Mouse (Mus musculus): ENCODE measurements around the gene AW209491.

Gene AW209491

DNA sequence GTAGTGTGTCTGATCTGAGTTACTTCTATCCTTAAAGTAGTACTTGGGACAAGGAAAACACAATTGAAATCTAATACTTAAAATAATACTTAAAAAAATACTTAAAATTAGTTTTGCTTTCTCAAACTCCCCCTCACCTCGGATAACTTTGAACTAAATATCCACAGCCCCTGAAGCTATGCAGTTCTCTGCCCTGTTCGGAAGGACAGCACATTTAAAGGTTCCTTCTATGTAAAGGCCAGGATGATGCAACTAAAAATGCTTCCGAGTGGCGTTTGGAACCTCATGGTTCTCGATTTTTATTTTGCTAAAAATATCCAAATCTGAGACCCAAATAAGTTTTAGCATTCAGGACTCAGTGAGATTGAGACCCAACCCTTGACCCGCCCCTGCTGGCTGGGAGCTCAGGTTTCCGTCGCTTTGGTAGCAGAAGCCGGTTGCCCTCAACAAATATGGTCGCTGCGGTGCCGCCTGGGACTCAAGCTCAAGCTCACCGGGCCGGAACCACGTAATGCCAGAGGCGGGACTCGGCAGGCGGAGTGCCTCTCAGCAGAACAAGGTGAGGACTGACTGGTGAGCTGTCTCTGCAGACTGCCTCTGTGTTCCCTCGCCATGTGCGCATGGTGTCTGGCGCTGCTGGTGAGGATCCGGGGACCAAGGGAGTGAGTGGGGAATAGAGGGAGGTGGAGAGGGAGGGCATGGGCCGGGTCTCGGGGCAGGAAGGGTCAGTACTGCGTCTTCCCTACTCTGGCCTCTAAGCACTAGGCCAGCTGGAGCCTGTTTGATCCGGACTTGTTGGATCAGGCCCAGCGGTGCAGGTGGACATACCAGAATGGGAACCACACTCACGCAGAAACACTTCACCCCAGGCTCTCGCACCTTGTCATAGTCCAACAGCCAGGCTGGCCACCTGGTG lies at the start of gene AW209491:
Gene AW209491 (plus strand): TSS at position 429 of the 916 bp plus-strand sequence.
- in situ Hi-C loops (cut with MboI, MseI) = loop anchor here (25.0 kb wide), 1 partner anchor 1043 kb away; the partner anchor contains the start of gene Lyst

DNA sequence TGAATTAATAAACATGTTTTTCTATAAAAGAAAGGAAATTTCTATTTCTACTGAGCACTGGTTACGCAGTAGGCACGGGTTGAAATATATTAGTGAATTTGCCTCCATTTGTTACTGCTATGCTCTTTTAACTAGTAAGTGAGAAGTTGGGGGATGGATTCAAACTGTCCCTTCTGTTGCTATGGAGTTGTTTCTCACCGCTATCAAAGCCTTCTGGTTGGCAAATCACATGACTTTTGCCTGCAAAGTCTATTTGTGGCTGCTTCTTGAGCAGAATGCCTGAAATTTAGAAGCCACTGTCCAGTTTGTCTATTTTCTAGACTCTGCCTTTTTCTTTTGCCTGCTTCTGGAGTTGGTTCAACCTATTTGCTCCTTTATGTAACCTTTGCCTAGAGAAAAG lies 49.6 kb upstream of the AW209491 start:
- in situ Hi-C loops (cut with MboI, MseI) = loop anchor here (25.0 kb wide), 1 partner anchor 668 kb away; no protein-coding TSS in a partner anchor

DNA sequence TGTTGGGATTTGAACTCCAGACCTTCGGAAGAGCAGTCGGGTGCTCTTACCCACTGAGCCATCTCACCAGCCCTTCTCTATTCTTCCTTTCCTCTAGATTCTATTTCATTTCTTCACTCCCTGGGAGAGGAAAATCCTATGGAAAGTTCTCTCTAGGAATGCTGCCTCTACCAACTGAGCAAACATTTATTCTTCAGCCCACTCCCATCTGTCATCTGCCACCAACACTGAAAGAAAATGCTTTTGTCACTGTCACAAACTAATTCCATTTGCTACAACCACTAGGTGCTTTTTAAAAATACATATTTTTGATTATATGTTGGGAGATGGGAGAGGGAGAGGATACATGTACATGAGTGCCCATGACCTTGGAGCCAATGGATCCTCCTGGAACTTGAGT lies 27.2 kb upstream of the AW209491 start:
- in situ Hi-C loops (cut with MboI, MseI) = loop anchor here (25.0 kb wide), 1 partner anchor 440 kb away; no protein-coding TSS in a partner anchor

DNA sequence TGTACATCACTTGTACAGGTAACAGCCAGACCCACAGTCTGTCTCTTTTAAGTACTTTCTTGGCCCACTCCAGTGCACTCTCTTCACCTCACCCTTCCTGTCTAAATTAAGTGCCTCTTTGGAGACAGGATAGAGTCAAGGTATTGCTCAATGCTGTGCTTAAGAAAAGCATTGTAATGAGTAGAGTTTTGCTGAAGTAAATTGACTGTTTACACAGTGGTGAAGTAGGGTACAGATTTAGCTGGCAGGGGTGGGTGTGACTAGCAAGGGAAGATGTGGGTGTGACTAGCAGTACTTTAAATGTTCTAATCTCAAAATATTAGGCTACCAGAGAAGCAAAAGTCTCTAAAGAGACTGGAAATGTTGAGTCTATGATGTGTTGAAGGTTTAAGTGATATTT lies 22.3 kb upstream of the AW209491 start:
- in situ Hi-C loops (cut with MboI, MseI) = loop anchor here (25.0 kb wide), 1 partner anchor 445 kb away; no protein-coding TSS in a partner anchor

DNA sequence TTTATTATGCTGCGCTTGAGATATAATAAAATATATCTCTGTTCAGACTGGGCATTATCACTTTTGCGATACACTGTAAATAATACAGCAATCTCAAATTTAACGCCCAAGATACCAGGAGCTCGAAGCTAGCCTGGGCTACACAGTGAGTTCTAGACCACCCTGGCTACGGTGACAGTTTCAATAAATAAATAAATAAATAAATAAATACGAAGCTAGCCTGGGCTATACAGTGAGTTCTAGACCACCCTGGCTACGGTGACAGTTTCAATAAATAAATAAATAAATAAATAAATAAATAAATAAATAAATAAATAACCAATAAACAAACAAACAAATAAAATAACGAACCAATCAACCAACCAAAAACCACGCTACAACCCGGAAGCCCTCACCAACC lies 17.5 kb upstream of the AW209491 start:
- in situ Hi-C loops (cut with MboI, MseI) = loop anchor here (25.0 kb wide), 1 partner anchor 450 kb away; no protein-coding TSS in a partner anchor

DNA sequence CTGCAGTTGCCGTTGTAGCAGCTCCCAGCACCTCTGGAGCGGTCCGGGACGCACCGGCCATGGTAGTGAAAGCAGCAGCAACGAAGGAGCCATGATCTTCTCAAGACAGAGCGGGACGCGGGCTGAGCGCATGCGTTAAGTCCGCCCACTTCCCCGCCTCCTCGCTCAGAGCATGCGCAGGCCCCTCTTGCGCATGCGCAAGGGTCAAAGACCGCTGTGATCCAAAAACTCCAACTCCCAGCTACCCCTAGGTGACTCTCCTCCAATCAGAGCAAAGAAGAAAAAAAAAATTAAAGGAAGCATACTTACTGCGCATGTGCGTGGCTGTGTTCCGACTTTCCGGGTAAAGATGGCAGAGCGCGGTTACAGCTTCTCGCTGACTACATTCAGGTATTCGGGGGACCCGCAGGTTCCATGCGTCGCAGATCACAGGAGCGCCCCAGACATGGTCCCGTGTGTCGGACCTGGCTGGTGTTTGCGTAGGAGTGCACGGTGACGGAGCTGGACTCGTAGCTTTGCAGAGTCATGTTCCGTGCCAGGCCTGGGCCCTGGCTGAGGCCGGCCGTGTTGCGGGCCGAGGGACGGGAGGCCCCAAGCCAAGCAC lies 16.9 kb upstream of the AW209491 start, which contains the start of the genes Mrpl32 and Psma2:
Gene Mrpl32 (minus strand): TSS at position 240 of the 604 bp plus-strand sequence.
Gene Psma2 (plus strand): TSS at position 315 of the 604 bp plus-strand sequence.
- in situ Hi-C loops (cut with MboI, MseI) = loop anchor here (25.0 kb wide), 1 partner anchor 451 kb away; no protein-coding TSS in a partner anchor

DNA sequence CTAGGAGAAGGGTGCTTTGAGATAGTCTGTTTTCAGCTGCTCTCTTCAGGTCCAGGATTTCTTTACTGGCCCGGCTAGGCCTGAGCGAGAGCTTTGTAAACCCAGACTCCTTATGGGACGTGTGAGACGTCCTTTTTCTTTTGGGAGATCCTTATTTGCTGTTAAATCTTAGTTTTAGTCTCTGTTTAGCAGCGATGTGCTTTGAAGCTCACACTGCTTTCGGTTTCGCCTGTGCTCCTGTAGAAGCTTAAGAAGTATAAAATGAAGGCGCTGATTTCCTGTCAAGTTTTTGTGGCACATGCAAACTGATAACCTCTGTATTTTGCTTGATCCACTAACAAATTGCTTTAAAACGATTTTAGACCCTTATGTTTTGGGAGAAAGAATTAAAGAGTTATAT lies 16.4 kb upstream of the AW209491 start:
- in situ Hi-C loops (cut with MboI, MseI) = loop anchor here (25.0 kb wide), 1 partner anchor 451 kb away; no protein-coding TSS in a partner anchor

DNA sequence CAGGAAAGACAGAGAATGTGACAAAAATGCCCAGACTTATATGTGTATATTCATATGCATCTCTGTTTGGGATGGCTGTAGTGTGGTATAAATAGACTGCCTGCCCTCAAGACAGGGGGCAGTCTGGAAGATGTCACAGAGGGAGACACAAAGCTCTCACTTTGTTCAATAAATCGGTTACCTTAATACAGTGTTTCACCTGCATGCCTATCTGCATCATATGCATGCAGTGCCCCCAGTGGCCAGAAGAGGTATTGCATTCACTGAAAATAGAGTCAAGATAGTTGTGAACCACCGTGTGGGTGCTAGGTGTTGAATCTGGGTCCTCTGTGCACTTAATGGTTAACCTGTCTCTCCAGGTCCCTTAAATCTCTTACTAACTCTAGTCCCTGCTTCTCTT lies 11.2 kb upstream of the AW209491 start:
- in situ Hi-C loops (cut with MboI, MseI) = loop anchor here (25.0 kb wide), 1 partner anchor 456 kb away; no protein-coding TSS in a partner anchor

DNA sequence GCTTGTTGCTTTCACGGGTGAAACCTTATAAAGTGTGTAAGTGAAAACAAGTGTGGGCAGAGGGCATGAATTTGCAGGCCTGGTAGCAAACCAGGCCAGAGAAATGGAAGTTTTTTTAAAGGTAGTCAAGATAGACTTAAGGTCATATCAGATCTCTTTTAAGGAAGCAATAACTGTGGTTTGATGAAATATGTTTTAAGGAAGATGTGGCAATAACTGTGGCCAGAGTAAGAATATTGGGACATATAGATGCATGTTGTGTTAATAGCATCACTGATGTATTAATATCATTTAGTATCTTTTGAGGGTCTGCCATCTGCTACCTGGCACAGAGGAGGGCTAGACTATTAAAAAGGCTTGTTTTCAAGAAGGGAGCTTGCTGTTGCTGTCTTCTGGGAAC lies 10.0 kb downstream of the AW209491 start:
- in situ Hi-C loops (cut with MboI, MseI) = loop anchor here (5.0 to 25.0 kb wide), 2 partner anchors 688 to 1053 kb away; partner anchors contain the start of genes B3galnt2 and Lyst

DNA sequence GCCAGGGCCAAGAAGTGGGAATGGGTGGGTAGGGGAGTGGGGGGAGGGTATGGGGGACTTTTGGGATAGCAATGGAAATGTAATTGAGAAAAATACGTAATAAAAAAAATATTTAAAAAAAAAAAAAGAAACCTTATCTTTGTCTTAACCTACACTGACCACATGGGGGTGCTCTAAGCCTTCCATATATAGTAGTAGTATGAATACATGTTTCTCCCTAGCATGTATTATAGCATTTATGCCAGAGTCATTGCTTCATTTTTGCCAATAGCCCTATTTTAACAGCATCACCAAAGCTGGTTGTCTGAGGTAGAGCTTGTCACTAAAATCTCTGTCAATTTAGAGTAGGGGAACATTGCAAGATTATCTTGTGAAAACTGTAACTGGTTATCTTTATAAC lies 19.3 kb downstream of the AW209491 start:
- in situ Hi-C loops (cut with MboI, MseI) = loop anchor here (5.0 to 25.0 kb wide), 2 partner anchors 1062 to 1113 kb away; partner anchors contain the start of gene Lyst

DNA sequence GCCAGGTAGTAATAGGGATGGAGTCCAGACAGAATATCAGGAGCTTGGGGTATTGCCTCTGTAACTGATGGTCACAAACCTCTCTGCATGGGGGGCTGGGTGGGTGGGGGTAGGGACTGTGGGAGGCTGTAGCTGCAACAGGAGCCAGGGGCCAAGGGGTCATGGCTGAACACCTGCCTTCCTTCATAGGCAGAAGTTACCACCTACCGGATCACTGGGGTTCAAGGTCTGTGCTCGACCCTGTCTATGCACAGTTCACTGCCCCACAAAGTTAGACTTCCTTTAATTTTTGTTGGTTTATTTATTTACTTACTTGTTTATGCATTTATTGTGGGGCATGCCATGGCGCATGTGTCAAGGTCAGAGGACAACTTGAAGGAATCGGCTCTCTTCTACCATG lies 37.2 kb downstream of the AW209491 start:
- in situ Hi-C loops (cut with MboI, MseI) = no loop called here

DNA sequence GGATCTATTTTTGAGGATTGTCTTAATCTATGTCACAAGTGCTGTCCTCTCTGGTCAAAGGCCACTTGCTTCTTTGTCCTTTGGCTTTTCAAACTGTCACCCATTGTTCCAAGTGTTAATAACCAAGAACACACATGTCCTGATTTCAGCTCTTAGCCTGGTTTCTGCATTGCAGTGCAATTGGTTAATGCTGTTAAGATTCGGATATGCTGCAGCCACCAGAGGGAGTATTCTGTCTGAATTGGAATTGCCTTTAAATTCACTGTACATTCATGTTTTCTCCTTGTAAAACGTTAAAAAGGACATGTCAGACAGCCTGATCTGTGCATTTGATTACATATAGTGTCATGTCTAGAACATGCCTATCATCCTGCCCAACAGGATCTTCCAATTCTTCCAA lies 40.4 kb downstream of the AW209491 start:
- in situ Hi-C loops (cut with MboI, MseI) = no loop called here

All from regulatory T cell (primary cell).